Mouse (Mus musculus) heart, adult 9 months (tissue): Measurements from ENCODE around the gene Dnah5.

Experiments
- DNase-seq, 2 experiments: peaks; one replicate each; pipeline ENCODE4 v3.0.0; 2022; ENCODE audit warnings: low spot score in 2 of 2

Dnah5 gene

GRCm38 (mm10) chr15:28466591-28467247 lies 263.2 kb downstream of the Dnah5 start:
- no peak for DNase-seq

- DNase-seq = no peak
These were observed 270.3 kb downstream of the Dnah5 start for GRCm38 (mm10) chr15:28473749-28474390.

- DNase-seq = no peak
These were observed 299.3 kb downstream of the Dnah5 start for GRCm38 (mm10) chr15:28502820-28503219.

- DNase-seq = no peak
These were observed 311.6 kb downstream of the Dnah5 start for GRCm38 (mm10) chr15:28515176-28515575.
